Mouse (Mus musculus) adrenal gland, adult (tissue): ENCODE results near the gene Gmpr.

Experiments
- DNase-seq, 2 experiments: peaks; one replicate each; pipeline ENCODE4 v3.0.0; 2022 to 2023; ENCODE audit warnings: low spot score in 1 of 2; ENCODE audit not compliant: inconsistent age in 2 of 2

Gene Gmpr

DNA sequence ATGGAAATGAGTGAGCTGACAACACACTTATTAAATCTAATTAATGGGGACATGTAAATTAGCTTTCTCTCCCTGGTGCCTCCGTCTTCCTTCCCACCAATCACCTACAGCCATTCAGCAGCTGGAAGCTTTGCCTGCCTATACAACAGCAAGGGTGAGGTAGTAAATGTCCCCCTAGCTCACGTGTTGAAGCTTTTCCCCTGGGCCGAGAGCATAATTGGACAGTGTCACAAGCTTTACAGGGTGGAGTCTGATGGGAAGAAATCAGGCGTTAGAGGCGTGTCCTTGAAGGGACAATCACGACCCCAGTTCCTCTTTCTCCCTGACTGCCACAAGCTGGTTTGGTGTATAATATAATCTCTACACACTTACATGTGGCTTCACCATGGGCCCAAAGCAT is 93.2 kb downstream of the Gmpr start:
- DNase-seq = no peak
